Mouse (Mus musculus) ES-E14 (cell line): ENCODE measurements around the gene Nfkbie. TPM values are rescaled to one million over a fixed set of nuclear protein-coding genes. Genes with fewer than 3 reads are reported as not detected.

ENCODE experiments used
- DNase-seq: peaks from one replicate; pipeline ENCODE4 v3.0.0-alpha.2; 2013; ENCODE audit warnings: low read depth, low spot score
- H3K27ac ChIP-seq: 2 replicates; pipeline ENCODE4 v1.5.1; 2012; ENCODE audit warnings: low read depth, mild to moderate bottlenecking, low read length, moderate library complexity, mixed read lengths; ENCODE audit not compliant: poor library complexity, insufficient read depth, severe bottlenecking
- H3K36me3 ChIP-seq: 2 replicates; pipeline ENCODE4 v1.6.1; 2012; ENCODE audit warnings: mild to moderate bottlenecking, low read length, moderate library complexity, mixed read lengths; ENCODE audit not compliant: control insufficient read depth, poor library complexity, insufficient read depth, severe bottlenecking
- H3K4me1 ChIP-seq, 2 experiments: fragments of 150-350 bp in 1 of 2; sonication (generic) in 1 of 2; 2 replicates each; pipeline ENCODE4 v1.6.1; 2012; ENCODE audit warnings: low read length in 2 of 2, mild to moderate bottlenecking in 1 of 2, mixed read lengths in 1 of 2; ENCODE audit not compliant: control insufficient read depth in 2 of 2, insufficient read depth in 2 of 2, poor library complexity in 1 of 2
- H3K4me3 ChIP-seq, 2 experiments: fragments of 150-350 bp in 1 of 2; sonication (generic) in 1 of 2; 2 replicates each; pipeline ENCODE4 v1.5.1; 2012; ENCODE audit warnings: low read length in 2 of 2, low read depth in 1 of 2, mild to moderate bottlenecking in 1 of 2, mixed read lengths in 1 of 2; ENCODE audit not compliant: insufficient read depth in 1 of 2, poor library complexity in 1 of 2, severe bottlenecking in 1 of 2
- H3K9ac ChIP-seq: 2 replicates; pipeline ENCODE4 v1.6.1; 2012; ENCODE audit warnings: low read depth, mild to moderate bottlenecking, low read length, mixed read lengths; ENCODE audit not compliant: poor library complexity, insufficient read depth, severe bottlenecking
- H3K9me3 ChIP-seq: fragments of 150-350 bp; sonication (generic); 2 replicates; pipeline ENCODE4 v1.6.1; 2012; ENCODE audit warnings: low read depth, mild to moderate bottlenecking, low read length; ENCODE audit not compliant: control insufficient read depth, insufficient read depth
- CHD2 ChIP-seq: IDR thresholded peaks from 2 replicates; pipeline ENCODE4 v1.6.1; 2014; ENCODE audit warnings: mild to moderate bottlenecking, low read depth, low read length, inconsistent platforms
- HCFC1 ChIP-seq: IDR thresholded peaks from 2 replicates; pipeline ENCODE4 v1.6.1; 2012; ENCODE audit warnings: low read length, inconsistent platforms, borderline replicate concordance; ENCODE audit not compliant: insufficient read depth
- MAFK ChIP-seq: IDR thresholded peaks from 2 replicates; pipeline ENCODE4 v1.6.1; 2014; ENCODE audit warnings: mild to moderate bottlenecking, low read depth, low read length, inconsistent platforms; ENCODE audit not compliant: insufficient read depth
- ZC3H11A ChIP-seq: IDR thresholded peaks from 2 replicates; pipeline ENCODE4 v1.6.1; 2012; ENCODE audit warnings: low read depth, mild to moderate bottlenecking, inconsistent platforms, low read length, borderline replicate concordance
- ZNF384 ChIP-seq: IDR thresholded peaks from 2 replicates; pipeline ENCODE4 v1.6.1; 2012; ENCODE audit warnings: low read depth, low read length, inconsistent platforms
- in situ Hi-C, 2 experiments: fragments of 600-800 bp; cut with MboI; formaldehyde crosslinking; loops; one replicate each; pipeline ENCODE4 v1.15.1; 2025; ENCODE audit warnings: low sequenced_read_pairs in 2 of 2, inconsistent platforms in 1 of 2; ENCODE audit not compliant: unreplicated experiment in 2 of 2
- total RNA-seq: library from RNA; depleted of rRNA; stranded (reverse); fragments of 300-350 nt; gene quantifications from 2 replicates; pipeline ENCODE4 v1.2.3, GENCODE M21; 2012

The Nfkbie gene
- total RNA-seq, 1 experiment: 2.2 TPM

- peaks cover 70% of the 10 kb centered on the region for H3K36me3 ChIP-seq
- DNase-seq: no peak
- H3K27ac ChIP-seq: no peak overlapping the region
- no peaks in the 10 kb centered on the region for H3K9me3 ChIP-seq
- peaks cover 7 to 37% of the 10 kb centered on the region in 2 experiments for H3K4me1 ChIP-seq
- H3K4me3 ChIP-seq: no peak overlapping the region
- no peak for TF ChIP-seq CHD2
- TF ChIP-seq HCFC1: no peak
- no peak for TF ChIP-seq ZC3H11A
- no peak for TF ChIP-seq MAFK
- no peak for TF ChIP-seq ZNF384
- in situ Hi-C loops: loop anchor here in 1 of 2 experiments (5.0 kb wide), 1 partner anchor 38 kb away; no protein-coding TSS in a partner anchor
- no peak overlapping the region for H3K9ac ChIP-seq
Measured at GRCm38 (mm10) chr17:45589236-45589635, 33.7 kb downstream of the Nfkbie start.

- Histone ChIP-seq H3K4me1 (peaks cover 7 to 35% of the 10 kb centered on the region in 2 experiments), H3K4me3 (no peak overlapping the region), H3K27ac (no peak overlapping the region), H3K36me3 (peaks cover 68% of the 10 kb centered on the region), H3K9ac (no peak overlapping the region), H3K9me3 (no peaks in the 10 kb centered on the region)
- TF ChIP-seq MAFK: no peak
- no peak for TF ChIP-seq HCFC1
- no peak for TF ChIP-seq CHD2
- TF ChIP-seq ZC3H11A: no peak
- no peak for TF ChIP-seq ZNF384
- in situ Hi-C loops: loop anchor here in 1 of 2 experiments (5.0 kb wide), 1 partner anchor 37 kb away; no protein-coding TSS in a partner anchor
- DNase-seq: no peak
Measured at GRCm38 (mm10) chr17:45589844-45590243, 34.3 kb downstream of the Nfkbie start.

GRCm38 (mm10) chr17:45590410-45590809 is 34.9 kb downstream of the Nfkbie start:
- H3K4me3 ChIP-seq: no peak overlapping the region
- DNase-seq: no peak
- peaks cover 4 to 33% of the 10 kb centered on the region in 2 experiments for H3K4me1 ChIP-seq
- H3K9me3 ChIP-seq: no peaks in the 10 kb centered on the region
- TF ChIP-seq MAFK (no peak), HCFC1 (no peak), CHD2 (no peak), ZC3H11A (no peak), ZNF384 (no peak)
- peaks cover 64% of the 10 kb centered on the region for H3K36me3 ChIP-seq
- no peak overlapping the region for H3K9ac ChIP-seq
- in situ Hi-C loops: no loop called here
- no peak overlapping the region for H3K27ac ChIP-seq

- Histone ChIP-seq H3K9ac (peak overlapping the region; percentile 84; the same call in 1 of the 2 replicates), H3K36me3 (peaks cover 49% of the 10 kb centered on the region), H3K4me3 (peak overlapping the region; percentile 28 to 36), H3K9me3 (no peaks in the 10 kb centered on the region), H3K27ac (no peak overlapping the region), H3K4me1 (peaks cover 5 to 31% of the 10 kb centered on the region in 2 experiments)
- TF ChIP-seq ZC3H11A: no peak
- TF ChIP-seq CHD2: no peak
- no peak for TF ChIP-seq ZNF384
- no peak for TF ChIP-seq MAFK
- no peak for TF ChIP-seq HCFC1
- in situ Hi-C loops: no loop called here
- no peak for DNase-seq
Measured at GRCm38 (mm10) chr17:45591701-45592605, 36.5 kb downstream of the Nfkbie start.
